Mouse (Mus musculus) thymus, postnatal 0 days (tissue): ENCODE data around the gene Rev1. TPM values are rescaled to one million over a fixed set of nuclear protein-coding genes. Genes with fewer than 3 reads are reported as not detected.
"Not testable (repeated sequence)": the region's sequence is repeated elsewhere in the genome, so short reads cannot be mapped to it uniquely, and the experiment has no call there.

Experiments used
- DNase-seq: peaks from one replicate; pipeline ENCODE4 v3.0.0-alpha.2; 2015; ENCODE audit warnings: low spot score
- polyA plus RNA-seq: library from polyadenylated mRNA; unstranded; fragments of >200 nt; fragmentation: Nextera tagmentation; extraction: Ambion mirVana; gene quantifications from 2 replicates; pipeline ENCODE4 v1.2.1, GENCODE M21; 2015

The Rev1 gene
- polyA plus RNA-seq, 1 experiment from 2014 or later: 18.9 TPM

- DNase-seq: no peak
Measured at GRCm38 (mm10) chr1:38067276-38067675, 62.3 kb downstream of the Rev1 start.

DNA sequence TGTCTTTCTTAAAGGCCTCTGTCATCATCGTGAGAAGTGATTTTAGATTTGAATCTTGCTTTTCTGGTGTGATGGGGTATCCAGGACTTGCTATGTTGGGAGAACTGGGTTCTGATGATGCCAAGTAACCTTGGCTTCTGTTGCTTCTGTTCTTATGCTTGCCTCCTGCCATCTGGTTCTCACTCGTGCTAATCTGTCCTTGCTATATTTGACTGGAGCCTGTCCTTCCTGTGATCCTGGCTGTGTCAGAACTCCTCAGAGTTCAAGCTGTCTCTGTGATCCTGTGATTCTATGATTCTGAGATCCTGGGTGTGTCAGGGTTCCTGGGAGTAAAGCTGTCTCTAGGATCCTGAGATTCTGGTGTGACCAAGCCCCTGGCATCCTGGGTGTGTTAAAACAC, 67.4 kb downstream of the Rev1 start:
- not testable (repeated sequence) for DNase-seq

DNA sequence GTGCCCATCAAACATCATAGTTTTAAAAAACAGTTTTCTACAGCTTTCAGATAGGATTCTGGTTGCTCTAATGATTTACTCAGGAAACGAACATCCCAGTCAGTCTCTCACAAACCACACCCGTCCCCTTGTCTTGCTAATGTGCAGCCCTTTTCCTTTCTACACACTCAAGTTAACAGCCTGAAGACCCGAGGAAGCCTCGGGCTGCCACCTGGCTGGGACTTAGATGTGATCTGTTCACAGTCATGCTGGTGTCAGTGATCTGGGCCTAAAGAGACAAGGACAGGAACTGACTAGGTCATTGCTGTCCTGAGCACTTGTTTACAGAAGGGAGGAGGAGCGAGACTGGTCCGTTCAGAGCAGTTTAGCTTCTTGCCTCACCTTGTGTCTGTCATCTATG, 71.2 kb downstream of the Rev1 start:
- DNase-seq: no peak

DNA sequence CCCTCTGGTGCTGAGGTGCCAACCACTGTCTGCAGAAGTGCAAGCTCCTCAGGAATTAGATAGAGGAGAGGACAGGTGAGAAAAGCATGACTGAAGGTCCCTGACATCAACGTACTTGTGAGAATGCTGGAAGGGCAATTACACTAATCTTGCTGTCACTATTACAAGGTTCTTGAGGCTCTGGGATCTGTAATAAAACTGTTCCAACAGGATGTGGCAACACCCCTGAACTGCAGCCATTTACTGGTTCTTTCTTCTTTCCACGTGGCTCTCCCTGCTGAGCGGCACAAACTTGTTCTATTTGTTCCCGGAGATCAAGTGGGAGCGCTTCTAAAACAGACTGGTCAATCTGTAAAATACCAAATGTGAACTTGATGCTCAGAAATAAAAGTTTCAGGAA, 74.4 kb downstream of the Rev1 start:
- DNase-seq: no peak

- DNase-seq: no peak
Measured at GRCm38 (mm10) chr1:38049562-38049961, 80.0 kb downstream of the Rev1 start.

DNA sequence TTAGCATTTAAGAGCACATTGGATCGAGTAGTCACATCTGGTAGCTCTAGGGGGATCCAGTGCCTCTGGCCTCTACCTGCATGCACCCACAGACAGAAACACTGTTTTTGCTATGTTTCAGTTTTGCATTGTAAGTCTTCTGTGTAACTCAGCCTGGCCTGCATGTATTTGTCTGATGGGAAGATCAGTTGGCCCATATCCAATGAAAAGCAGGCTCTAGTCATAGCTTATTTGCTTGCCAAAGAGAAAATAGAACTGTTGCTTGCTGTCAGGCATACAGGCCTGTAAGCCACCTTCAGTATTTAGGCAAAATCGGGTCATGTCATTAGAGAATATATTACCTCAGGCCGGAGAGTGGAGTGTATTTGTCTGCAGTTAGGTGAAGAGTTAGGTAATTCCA, 81.5 kb downstream of the Rev1 start:
- DNase-seq: no peak

GRCm38 (mm10) chr1:38038898-38039297, 90.7 kb downstream of the Rev1 start:
- DNase-seq: no peak

GRCm38 (mm10) chr1:38037375-38037774, 92.2 kb downstream of the Rev1 start:
- DNase-seq: no peak

- DNase-seq: no peak
Measured at GRCm38 (mm10) chr1:38035521-38035920, 94.1 kb downstream of the Rev1 start.

DNA sequence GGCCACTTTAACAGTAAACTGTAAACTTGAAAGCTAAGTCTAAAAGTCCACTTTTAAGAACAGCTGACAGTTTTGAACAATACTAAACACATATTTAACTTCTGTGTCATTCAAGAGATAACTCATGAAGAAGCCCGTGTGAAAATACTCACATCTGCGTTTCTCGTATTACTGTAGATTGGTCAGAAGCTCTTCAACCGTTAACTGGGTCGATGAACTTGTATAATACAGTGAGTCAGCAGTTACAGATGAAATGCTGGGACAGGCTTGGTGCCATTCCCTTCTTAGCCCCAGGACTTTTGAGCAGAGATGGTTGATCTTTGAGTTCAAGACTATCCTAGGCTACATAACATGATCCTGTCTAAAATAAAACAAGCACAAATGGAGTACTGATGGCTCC, 98.2 kb downstream of the Rev1 start:
- no peak for DNase-seq

- no peak for DNase-seq
Measured at GRCm38 (mm10) chr1:38027301-38027700, 102.3 kb downstream of the Rev1 start.

GRCm38 (mm10) chr1:38014551-38015203, 114.9 kb downstream of the Rev1 start:
- no peak for DNase-seq

DNA sequence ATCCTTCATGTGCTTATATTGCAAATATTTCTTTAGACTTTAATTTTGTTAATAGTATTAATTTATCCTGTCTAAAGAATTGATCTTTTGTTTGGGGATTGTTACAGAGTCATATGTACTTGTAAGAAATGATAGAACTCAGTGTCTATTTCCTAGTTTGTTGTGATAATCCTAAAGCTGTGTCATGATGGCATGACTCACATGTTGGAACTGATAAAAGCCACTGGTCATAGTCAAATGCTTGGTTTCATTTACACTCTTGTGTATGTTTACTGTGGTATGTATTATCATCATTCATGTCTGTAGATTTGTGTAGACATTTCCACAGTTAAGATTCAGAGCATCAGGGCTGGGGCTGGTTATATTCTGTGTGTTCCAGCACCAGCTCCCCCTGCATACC, 117.1 kb downstream of the Rev1 start:
- no peak for DNase-seq

DNA sequence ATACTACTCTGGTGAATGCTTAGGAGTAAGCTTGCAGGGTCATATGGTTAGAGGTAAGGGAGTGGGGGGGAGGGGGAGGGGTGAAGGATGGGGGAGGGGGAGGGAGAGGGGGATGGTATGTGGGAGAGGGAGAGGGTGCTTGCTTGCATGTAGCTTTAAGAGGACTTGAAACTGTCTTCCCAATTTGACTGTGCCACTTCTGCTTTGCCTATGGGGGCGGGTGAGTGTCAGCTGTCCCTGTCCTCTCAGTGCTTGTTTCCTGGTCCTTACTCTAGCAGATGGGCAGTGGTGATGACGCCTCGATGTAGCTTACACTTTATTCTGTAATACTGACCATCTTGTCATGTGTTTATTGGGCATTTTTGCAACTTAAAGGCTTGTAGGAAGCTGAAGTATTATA, 117.5 kb downstream of the Rev1 start:
- no peak for DNase-seq

GRCm38 (mm10) chr1:38011647-38012046, 118.0 kb downstream of the Rev1 start:
- peak; percentile 2 for DNase-seq

GRCm38 (mm10) chr1:38006741-38007140, 122.9 kb downstream of the Rev1 start:
- no peak for DNase-seq

- no peak for DNase-seq
Measured at GRCm38 (mm10) chr1:38003046-38003445, 126.6 kb downstream of the Rev1 start.

Other genes starting within 250 kb of the Rev1 start
- gene Mitd1, start 239.4 kb downstream of the Rev1 start, polyA plus RNA-seq: 54.6 and 56.0 TPM in 2 replicates
- 318 and 335 TPM in 2 replicates for gene Mrpl30, start 239.3 kb downstream of the Rev1 start, polyA plus RNA-seq
- gene Lyg2, start 213.3 kb downstream of the Rev1 start, polyA plus RNA-seq: 0.22 and 0.25 TPM in 2 replicates
- gene Lyg1, start 172.0 kb downstream of the Rev1 start, polyA plus RNA-seq: 0.30 and 0.59 TPM in 2 replicates
- 149 and 150 TPM in 2 replicates for gene Txndc9, start 131.9 kb downstream of the Rev1 start, polyA plus RNA-seq
- 21.6 and 23.7 TPM in 2 replicates for gene Eif5b, start 131.8 kb downstream of the Rev1 start, polyA plus RNA-seq